Mouse (Mus musculus): ENCODE results near the gene D930048N14Rik. TPM values are rescaled to one million over a fixed set of nuclear protein-coding genes. Genes with fewer than 3 reads are reported as not detected.
"Not testable (repeated sequence)": the region's sequence is repeated elsewhere in the genome, so short reads cannot be mapped to it uniquely, and the experiment has no call there.

Gene D930048N14Rik
- total RNA-seq, 2 experiments from 2014 or later, result 0.09 to 0.14 TPM

GRCm38 (mm10) chr11:51627907-51628306, 22.8 kb upstream of the D930048N14Rik start:
- no peak for DNase-seq (ENCODE audit: low spot score)

GRCm38 (mm10) chr11:51629651-51630314, 21.0 kb upstream of the D930048N14Rik start:
- no peak for DNase-seq (ENCODE audit: low spot score)

GRCm38 (mm10) chr11:51632130-51632753, 18.5 kb upstream of the D930048N14Rik start:
- no peak for DNase-seq (ENCODE audit: low spot score)

- not testable (repeated sequence) for DNase-seq (ENCODE audit: low spot score)
These were observed 17.6 kb upstream of the D930048N14Rik start for GRCm38 (mm10) chr11:51633200-51633599.

- no peak for DNase-seq (ENCODE audit: low spot score)
These were observed 17.0 kb upstream of the D930048N14Rik start for GRCm38 (mm10) chr11:51633721-51634120.

GRCm38 (mm10) chr11:51635127-51635524, 15.6 kb upstream of the D930048N14Rik start:
- DNase-seq (ENCODE audit: low spot score), result no peak

- peak; percentile 87 for DNase-seq (ENCODE audit: low spot score)
These were observed 15.0 kb upstream of the D930048N14Rik start, which contains the start of gene Rmnd5b for GRCm38 (mm10) chr11:51635525-51636322. Rmnd5b (minus strand) TSS chr11:51635896.

GRCm38 (mm10) chr11:51636323-51636684, 14.4 kb upstream of the D930048N14Rik start:
- peak; percentile 52 for DNase-seq (ENCODE audit: low spot score)

- DNase-seq (ENCODE audit: low spot score), result no peak
These were observed 12.8 kb upstream of the D930048N14Rik start for GRCm38 (mm10) chr11:51637971-51638414.

- DNase-seq (ENCODE audit: low spot score), result no peak
These were observed 12.3 kb upstream of the D930048N14Rik start for GRCm38 (mm10) chr11:51638497-51638896.

- DNase-seq (ENCODE audit: low spot score), result no peak
These were observed 10.0 kb upstream of the D930048N14Rik start for GRCm38 (mm10) chr11:51640748-51641147.

GRCm38 (mm10) chr11:51643202-51643601, 7.6 kb upstream of the D930048N14Rik start:
- DNase-seq (ENCODE audit: low spot score), result no peak

- no peak for DNase-seq (ENCODE audit: low spot score)
These were observed 7.0 kb upstream of the D930048N14Rik start for GRCm38 (mm10) chr11:51643761-51644160.

GRCm38 (mm10) chr11:51644217-51644616, 6.5 kb upstream of the D930048N14Rik start:
- DNase-seq (ENCODE audit: low spot score), result no peak

GRCm38 (mm10) chr11:51645293-51645692, 5.5 kb upstream of the D930048N14Rik start:
- DNase-seq (ENCODE audit: low spot score), result no peak

GRCm38 (mm10) chr11:51646245-51646644, 4.5 kb upstream of the D930048N14Rik start:
- DNase-seq (ENCODE audit: low spot score), result no peak

GRCm38 (mm10) chr11:51646751-51647667, 3.7 kb upstream of the D930048N14Rik start:
- no peak for DNase-seq (ENCODE audit: low spot score)

- DNase-seq (ENCODE audit: low spot score), result no peak
These were observed 2.2 kb upstream of the D930048N14Rik start for GRCm38 (mm10) chr11:51648566-51648965.

GRCm38 (mm10) chr11:51649111-51649888, 1.5 kb upstream of the D930048N14Rik start:
- DNase-seq (ENCODE audit: low spot score), result no peak

GRCm38 (mm10) chr11:51649889-51650199, 910 bp upstream of the D930048N14Rik start:
- DNase-seq (ENCODE audit: low spot score), result no peak
